Mouse (Mus musculus) ES-Bruce4 (cell line): ENCODE measurements around the gene Ensa.

Experiments used
- CTCF ChIP-seq: IDR thresholded peaks from one replicate; pipeline ENCODE4 v1.8.1; 2011; ENCODE audit warnings: low read depth, low read length
- EP300 ChIP-seq: IDR thresholded peaks from 2 replicates; pipeline ENCODE4 v1.6.1; 2011; ENCODE audit warnings: low read depth, low read length; ENCODE audit not compliant: insufficient read depth
- POLR2A ChIP-seq: IDR thresholded peaks from one replicate; pipeline ENCODE4 v1.8.1; 2011; ENCODE audit warnings: low read length; ENCODE audit not compliant: insufficient read depth

DNA sequence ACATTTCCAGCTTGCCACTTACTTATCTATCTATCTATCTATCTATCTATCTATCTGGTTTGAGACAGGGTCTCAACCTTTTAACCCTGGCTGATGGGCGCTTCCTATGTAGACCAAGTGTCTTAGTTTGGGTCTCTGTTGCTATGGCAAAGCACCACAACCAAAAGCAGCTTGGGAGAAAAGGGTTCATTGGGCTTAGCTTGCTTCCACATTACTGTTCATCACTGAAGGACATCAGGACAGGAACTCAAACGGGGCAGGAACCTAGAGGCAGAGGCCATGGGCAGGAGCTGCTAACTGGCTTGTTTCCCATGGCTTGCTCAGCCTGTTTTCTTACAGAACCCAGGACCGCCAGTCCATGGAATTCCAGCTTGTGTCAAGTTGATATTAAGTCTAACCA, 32.3 kb downstream of the Ensa start:
- TF ChIP-seq EP300 = no peak
- no peak for TF ChIP-seq POLR2A
- TF ChIP-seq CTCF = no peak
